Mouse (Mus musculus): ENCODE results near the gene Gm11116. TPM values are rescaled to one million over a fixed set of nuclear protein-coding genes. Genes with fewer than 3 reads are reported as not detected.
"Not testable (repeated sequence)": the region's sequence is repeated elsewhere in the genome, so short reads cannot be mapped to it uniquely, and the experiment has no call there.

Gene Gm11116
- not detected in 2 replicates for polyA plus RNA-seq (2014; fragmentation: Nextera tagmentation; extraction: Ambion mirVana)

- no peak for ATAC-seq (ENCODE audit: insufficient number of reproducible peaks, insufficient read depth, low FRiP score, low read depth)
- no peak within 1 kb of the TSS for H3K4me2 ChIP-seq (ENCODE audit: low read length)
- no peak within 1 kb of the TSS for H3K4me3 ChIP-seq (ENCODE audit: control insufficient read depth in 1 of 2, insufficient read depth in 1 of 2, low read depth in 1 of 2, low read length in 2 of 2)
- 59% methylated on average over 1 of the region's 1 CpGs for WGBS
- no peak within 1 kb of the TSS for H3K9ac ChIP-seq (ENCODE audit: low read length)
- H3K9me3 ChIP-seq (ENCODE audit: control insufficient read depth, low read length): no peaks in the 10 kb centered on the region
- H3K27me3 ChIP-seq (ENCODE audit: control insufficient read depth, insufficient read depth, low read length): no peaks in the 10 kb centered on the region
- H3K27ac ChIP-seq (replicated peaks in 1 of 2; ENCODE audit: control insufficient read depth in 1 of 2, insufficient read depth in 1 of 2, low read depth in 2 of 2, low read length in 2 of 2): no peak within 1 kb of the TSS
- H3K4me1 ChIP-seq (ENCODE audit: control insufficient read depth in 2 of 2, insufficient read depth in 2 of 2, low read length in 2 of 2): no peaks in the 10 kb centered on the region
- no peaks in the 10 kb centered on the region for H3K36me3 ChIP-seq (ENCODE audit: control insufficient read depth, insufficient read depth, low read length)
These were observed at the start of gene Gm11116 for GRCm38 (mm10) chr5:88111430-88111829. TSS of gene Gm11116 (minus strand) at chr5:88111530.

DNA sequence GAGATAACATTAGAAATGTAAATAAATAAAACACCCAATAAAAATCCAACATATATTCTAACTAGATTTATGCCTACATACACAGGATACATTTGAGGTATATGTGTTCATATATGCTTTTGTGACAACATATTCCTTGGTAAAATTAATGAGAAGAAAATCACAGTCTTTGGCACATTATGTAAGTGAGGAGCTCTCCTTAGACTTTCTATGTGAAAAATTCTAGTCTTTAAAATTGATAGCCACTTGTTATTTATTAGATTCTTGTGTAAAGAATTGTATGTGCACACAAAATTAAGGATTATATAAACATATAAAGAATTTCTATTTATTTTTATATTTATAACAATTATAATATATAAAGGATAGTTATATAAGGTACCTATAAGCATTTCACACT is 42.7 kb upstream of the Gm11116 start, which contains the start of gene Gm11115:
Gene Gm11115 (minus strand): TSS at position 101 of the 400 bp plus-strand sequence.
- H3K9me3 ChIP-seq (ENCODE audit: control insufficient read depth, low read length): no peaks in the 10 kb centered on the region
- no peak within 1 kb of the TSS for H3K27ac ChIP-seq (replicated peaks in 1 of 2; ENCODE audit: control insufficient read depth in 1 of 2, insufficient read depth in 1 of 2, low read depth in 2 of 2, low read length in 2 of 2)
- ATAC-seq (ENCODE audit: insufficient number of reproducible peaks, insufficient read depth, low FRiP score, low read depth): no peak
- H3K9ac ChIP-seq (ENCODE audit: low read length): no peak within 1 kb of the TSS
- H3K27me3 ChIP-seq (ENCODE audit: control insufficient read depth, insufficient read depth, low read length): no peaks in the 10 kb centered on the region
- no peaks in the 10 kb centered on the region for H3K36me3 ChIP-seq (ENCODE audit: control insufficient read depth, insufficient read depth, low read length)
- H3K4me3 ChIP-seq (ENCODE audit: control insufficient read depth in 1 of 2, insufficient read depth in 1 of 2, low read depth in 1 of 2, low read length in 2 of 2): no peak within 1 kb of the TSS
- no peaks in the 10 kb centered on the region for H3K4me1 ChIP-seq (ENCODE audit: control insufficient read depth in 2 of 2, insufficient read depth in 2 of 2, low read length in 2 of 2)
- H3K4me2 ChIP-seq (ENCODE audit: low read length): no peak within 1 kb of the TSS

DNA sequence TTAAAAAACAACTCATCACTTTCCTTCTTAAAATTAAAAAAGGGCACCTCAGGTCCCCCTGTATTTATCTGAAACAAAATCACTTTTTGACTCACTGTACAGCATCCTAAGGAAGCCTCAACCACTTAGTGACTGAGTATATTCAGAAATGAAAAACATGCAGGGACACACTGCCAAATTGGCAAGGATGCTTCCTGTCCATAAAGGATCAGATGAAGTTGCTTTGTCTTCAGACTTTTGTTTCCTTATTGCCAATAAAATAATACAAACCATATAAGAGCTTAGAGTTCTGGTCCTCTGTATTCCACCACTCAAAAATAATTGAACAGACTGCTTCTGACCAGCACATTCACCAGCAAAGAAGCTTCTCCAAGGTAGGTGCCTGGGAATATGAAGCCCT is 25.1 kb downstream of the Gm11116 start, which contains the start of gene Smr2:
Gene Smr2 (plus strand): TSS at position 301 of the 400 bp plus-strand sequence.
- not testable (repeated sequence) for H3K27ac ChIP-seq (replicated peaks in 1 of 2; ENCODE audit: control insufficient read depth in 1 of 2, insufficient read depth in 1 of 2, low read depth in 2 of 2, low read length in 2 of 2); H3K36me3 ChIP-seq (ENCODE audit: control insufficient read depth, insufficient read depth, low read length); H3K27me3 ChIP-seq (ENCODE audit: control insufficient read depth, insufficient read depth, low read length); H3K4me2 ChIP-seq (ENCODE audit: low read length); ATAC-seq (ENCODE audit: insufficient number of reproducible peaks, insufficient read depth, low FRiP score, low read depth); H3K9me3 ChIP-seq (ENCODE audit: control insufficient read depth, low read length); H3K4me1 ChIP-seq (ENCODE audit: control insufficient read depth in 2 of 2, insufficient read depth in 2 of 2, low read length in 2 of 2); H3K4me3 ChIP-seq (ENCODE audit: control insufficient read depth in 1 of 2, insufficient read depth in 1 of 2, low read depth in 1 of 2, low read length in 2 of 2); H3K9ac ChIP-seq (ENCODE audit: low read length)

Other genes starting within 250 kb of the Gm11116 start
- not detected in 2 replicates for gene Odam, start 226.5 kb downstream of the Gm11116 start, polyA plus RNA-seq (2014; fragmentation: Nextera tagmentation; extraction: Ambion mirVana)
- 0.34 TPM in 1 of 2 replicates, not detected in the other for gene Csn3, start 186.0 kb downstream of the Gm11116 start, polyA plus RNA-seq (2014; fragmentation: Nextera tagmentation; extraction: Ambion mirVana)
- not detected in 2 replicates for gene 2310003L06Rik, start 142.1 kb downstream of the Gm11116 start, polyA plus RNA-seq (2014; fragmentation: Nextera tagmentation; extraction: Ambion mirVana)
- not detected in 2 replicates for gene Gm28434, start 142.0 kb downstream of the Gm11116 start, polyA plus RNA-seq (2014; fragmentation: Nextera tagmentation; extraction: Ambion mirVana)
- not detected in 2 replicates for gene Cabs1, start 132.1 kb downstream of the Gm11116 start, polyA plus RNA-seq (2014; fragmentation: Nextera tagmentation; extraction: Ambion mirVana)
- not detected in 2 replicates for gene Smr3a, start 109.0 kb downstream of the Gm11116 start, polyA plus RNA-seq (2014; fragmentation: Nextera tagmentation; extraction: Ambion mirVana)
- not detected in 2 replicates for gene Smr2, start 25.0 kb downstream of the Gm11116 start, polyA plus RNA-seq (2014; fragmentation: Nextera tagmentation; extraction: Ambion mirVana)
- not detected in 2 replicates for gene Gm11115, start 42.6 kb upstream of the Gm11116 start, polyA plus RNA-seq (2014; fragmentation: Nextera tagmentation; extraction: Ambion mirVana)
- gene Gm7714, start 157.4 kb upstream of the Gm11116 start, polyA plus RNA-seq (2014; fragmentation: Nextera tagmentation; extraction: Ambion mirVana): not detected in 2 replicates
- not detected in 2 replicates for gene Prol1, start 205.8 kb upstream of the Gm11116 start, polyA plus RNA-seq (2014; fragmentation: Nextera tagmentation; extraction: Ambion mirVana)